Mouse (Mus musculus) liver, postnatal 0 days (tissue): Measurements from ENCODE around the gene Exoc8.

Source experiments
- CTCF ChIP-seq: sonication (generic); IDR thresholded peaks from 2 replicates; pipeline ENCODE4 v1.5.1; 2016; ENCODE audit warnings: antibody characterized with exemption, low read depth
- EP300 ChIP-seq: IDR thresholded peaks from 2 replicates; pipeline ENCODE4 v1.6.1; 2016; ENCODE audit warnings: antibody characterized with exemption, low read depth, mild to moderate bottlenecking

GRCm38 (mm10) chr8:124863729-124864128, 33.8 kb downstream of the Exoc8 start:
- TF ChIP-seq CTCF (no peak), EP300 (no peak)
